Mouse (Mus musculus) forebrain, embryonic 14.5 days (tissue): Measurements from ENCODE around the gene 1810013L24Rik. TPM values are rescaled to one million over a fixed set of nuclear protein-coding genes. Genes with fewer than 3 reads are reported as not detected.

Experiments used
- ATAC-seq: fragments of 200-750 bp; cut with Nextera tagmentation; 2 replicates; pipeline ENCODE4 v1.8.0; 2017; ENCODE audit warnings: mild to moderate bottlenecking, moderate library complexity
- DNase-seq: peaks from one replicate; pipeline ENCODE4 v3.0.0-alpha.2; 2015; ENCODE audit warnings: low spot score
- H3K27ac ChIP-seq: fragments of 300-500 bp; sonication (generic); 2 replicates; pipeline ENCODE4 v1.5.1; 2014; ENCODE audit warnings: low read depth, mild to moderate bottlenecking, control low read depth, low read length, moderate library complexity
- H3K27me3 ChIP-seq: fragments of 300-500 bp; sonication (generic); replicated peaks from 2 replicates; pipeline ENCODE4 v1.6.1; 2014; ENCODE audit warnings: low read length, control low read depth, mixed read lengths; ENCODE audit not compliant: control insufficient read depth, insufficient read depth
- H3K36me3 ChIP-seq: fragments of 300-500 bp; sonication (generic); 2 replicates; pipeline ENCODE4 v1.6.1; 2014; ENCODE audit warnings: low read length, control low read depth; ENCODE audit not compliant: control insufficient read depth, insufficient read depth
- H3K4me1 ChIP-seq: fragments of 300-500 bp; sonication (generic); 2 replicates; pipeline ENCODE4 v1.6.1; 2014; ENCODE audit warnings: antibody characterized with exemption, low read length, control low read depth; ENCODE audit not compliant: control insufficient read depth, insufficient read depth
- H3K4me2 ChIP-seq: fragments of 300-500 bp; sonication (generic); 2 replicates; pipeline ENCODE4 v1.6.1; 2014; ENCODE audit warnings: mild to moderate bottlenecking, control low read depth, low read length
- H3K4me3 ChIP-seq: fragments of 300-500 bp; sonication (generic); 2 replicates; pipeline ENCODE4 v1.5.1; 2014; ENCODE audit warnings: low read depth, low read length, control low read depth
- H3K9ac ChIP-seq: fragments of 300-500 bp; sonication (generic); 2 replicates; pipeline ENCODE4 v1.6.1; 2014; ENCODE audit warnings: mild to moderate bottlenecking, low read length, control low read depth, moderate library complexity
- H3K9me3 ChIP-seq: fragments of 300-500 bp; sonication (generic); replicated peaks from 2 replicates; pipeline ENCODE4 v1.6.1; 2016; ENCODE audit warnings: low read length, control low read depth, mixed read lengths; ENCODE audit not compliant: control insufficient read depth
- WGBS: fragments of 180-500 bp; shearing (Covaris S2); extraction: QIAGEN DNeasy Blood & Tissue Kit; methylation state at CpG from one replicate; pipeline ENCODE4 v1.1.7; 2014; 5-methylcytosine and 5-hydroxymethylcytosine counted together
- polyA plus RNA-seq: library from polyadenylated mRNA; unstranded; fragments of >200 nt; fragmentation: Nextera tagmentation; extraction: Ambion mirVana; gene quantifications from 2 replicates; pipeline ENCODE4 v1.2.1, GENCODE M21; 2014

The 1810013L24Rik gene
- polyA plus RNA-seq, 1 experiment from 2014 or later: 19.6 TPM

DNA sequence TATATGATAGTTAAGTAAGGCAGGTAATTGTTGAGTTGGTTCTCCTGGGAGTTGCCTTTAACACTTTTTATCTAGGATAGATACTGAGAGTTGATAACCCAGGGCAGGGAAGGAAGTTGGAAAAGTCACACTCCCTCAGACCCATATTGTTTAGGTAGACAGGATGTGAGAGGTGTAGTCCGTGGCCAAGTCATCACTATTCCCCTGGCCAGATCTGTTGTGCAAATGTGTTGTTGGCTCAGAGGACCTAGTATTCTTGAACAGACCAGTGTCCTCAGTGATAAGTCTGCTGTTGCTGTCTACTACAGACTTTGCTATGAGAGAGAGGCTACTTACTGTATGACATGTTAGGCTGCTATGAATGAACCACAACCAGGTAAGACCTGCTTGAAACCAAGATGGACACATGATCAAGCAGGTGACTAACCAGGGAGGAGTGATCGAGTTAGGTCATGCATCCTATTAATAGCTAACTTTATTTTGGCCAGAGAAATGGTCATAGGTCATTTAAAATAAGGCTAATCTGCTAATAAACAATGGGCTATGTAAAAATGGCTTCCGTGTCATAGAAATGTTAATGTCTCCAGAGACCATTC, 13.8 kb downstream of the 1810013L24Rik start:
- no peaks in the 10 kb centered on the region for H3K27me3 ChIP-seq
- H3K4me3 ChIP-seq: no peak overlapping the region
- ATAC-seq: no peak
- no peaks in the 10 kb centered on the region for H3K4me1 ChIP-seq
- no peaks in the 10 kb centered on the region for H3K9me3 ChIP-seq
- no peak overlapping the region for H3K27ac ChIP-seq
- WGBS: 92% methylated on average over 3 of the region's 3 CpGs
- no peak overlapping the region for H3K4me2 ChIP-seq
- H3K36me3 ChIP-seq: peaks cover 47% of the 10 kb centered on the region
- no peak for DNase-seq
- no peak overlapping the region for H3K9ac ChIP-seq

DNA sequence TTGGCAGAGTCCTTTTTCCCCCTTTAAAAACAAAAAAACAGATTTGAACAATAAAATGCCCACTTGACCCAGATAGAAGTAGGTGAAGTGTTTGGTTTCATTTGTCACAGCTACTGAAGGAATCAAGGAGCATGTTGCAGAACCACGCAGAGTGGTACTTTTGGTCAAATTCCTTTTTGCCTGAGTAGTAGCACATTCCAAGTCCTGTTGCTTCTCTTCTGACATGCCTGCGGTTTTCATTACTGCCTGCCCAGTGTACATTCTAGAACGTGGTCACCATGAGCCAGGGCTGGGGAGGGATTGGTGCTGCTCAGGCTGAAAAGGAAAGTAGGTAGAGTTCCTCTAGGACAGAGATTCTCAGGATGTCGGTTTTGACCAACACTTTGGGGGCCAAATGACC, 16.1 kb downstream of the 1810013L24Rik start:
- H3K36me3 ChIP-seq: peaks cover 40% of the 10 kb centered on the region
- H3K27ac ChIP-seq: no peak overlapping the region
- WGBS: 86% methylated on average over 4 of the region's 4 CpGs
- no peaks in the 10 kb centered on the region for H3K4me1 ChIP-seq
- no peak overlapping the region for H3K4me3 ChIP-seq
- ATAC-seq (no peak), DNase-seq (no peak)
- H3K4me2 ChIP-seq: no peak overlapping the region
- no peak overlapping the region for H3K9ac ChIP-seq
- H3K9me3 ChIP-seq: no peaks in the 10 kb centered on the region
- H3K27me3 ChIP-seq: no peaks in the 10 kb centered on the region

DNA sequence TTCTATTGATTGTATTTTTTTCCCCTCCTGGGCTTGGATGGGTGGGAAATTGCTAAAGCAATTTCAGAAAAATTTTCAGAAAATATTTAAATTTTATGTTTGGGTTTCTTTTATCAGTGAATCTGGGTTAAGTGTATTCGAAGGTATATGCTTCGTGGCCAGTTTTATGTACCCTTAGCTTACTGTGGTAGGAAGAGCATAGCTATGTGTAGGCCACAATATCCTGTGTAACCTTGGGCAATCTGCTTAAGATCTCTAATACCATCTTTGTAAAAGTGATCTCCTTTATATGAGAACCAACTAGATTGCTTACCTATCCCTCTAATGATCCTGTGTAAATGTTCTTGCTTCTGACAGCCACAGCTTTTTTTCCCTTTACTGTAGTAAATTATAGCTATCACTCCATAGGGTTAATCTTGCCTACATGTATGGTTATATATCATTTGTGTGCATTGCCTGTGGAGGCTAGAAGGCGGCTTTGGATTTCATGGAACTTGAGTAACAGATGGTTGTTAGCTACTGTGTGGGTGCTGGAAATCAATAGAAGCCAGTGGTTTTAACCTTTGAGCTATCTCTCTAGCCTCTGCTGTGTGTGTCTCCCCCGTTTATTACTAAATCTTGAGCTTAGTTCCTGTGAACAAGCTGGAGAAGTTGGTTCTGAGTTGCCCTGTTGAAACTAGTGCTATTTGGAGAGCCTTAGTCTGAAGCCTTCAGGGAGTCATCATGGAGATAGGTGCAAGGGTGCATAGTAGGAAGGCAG, 18.6 kb downstream of the 1810013L24Rik start:
- no peak overlapping the region for H3K27ac ChIP-seq
- no peak for DNase-seq
- 96% methylated on average over 4 of the region's 4 CpGs for WGBS

DNA sequence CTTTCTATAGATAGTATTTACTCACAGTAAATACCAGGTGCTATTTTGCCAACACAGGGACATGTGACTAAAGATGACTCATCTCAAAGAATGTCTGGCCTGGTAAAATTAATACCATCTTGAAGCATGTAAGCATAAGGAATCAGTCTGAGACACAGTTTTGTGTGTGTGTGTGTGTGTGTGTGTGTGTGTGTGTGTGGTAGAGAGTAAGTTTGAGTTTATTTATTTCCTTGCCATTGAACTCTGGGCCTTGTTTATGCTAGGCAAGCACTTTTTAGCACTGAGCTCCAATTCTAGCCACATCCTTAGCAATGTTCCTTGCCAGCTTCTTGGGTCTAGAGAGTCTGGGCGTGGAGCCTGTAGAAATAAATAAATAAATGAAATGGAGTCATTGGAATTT, 20.0 kb downstream of the 1810013L24Rik start:
- Histone ChIP-seq H3K4me1 (no peaks in the 10 kb centered on the region), H3K4me3 (no peak overlapping the region), H3K9ac (no peak overlapping the region), H3K9me3 (no peaks in the 10 kb centered on the region), H3K4me2 (no peak overlapping the region), H3K27me3 (no peaks in the 10 kb centered on the region), H3K27ac (no peak overlapping the region), H3K36me3 (peaks cover 36% of the 10 kb centered on the region)
- WGBS: 93% methylated on average over 1 of the region's 1 CpGs
- no peak for ATAC-seq
- no peak for DNase-seq

More for the DNA sequence above, 18.6 kb downstream of the 1810013L24Rik start:
- Histone ChIP-seq H3K4me1 (no peaks in the 10 kb centered on the region), H3K36me3 (peaks cover 38% of the 10 kb centered on the region), H3K9ac (no peak overlapping the region), H3K27me3 (no peaks in the 10 kb centered on the region), H3K4me3 (no peak overlapping the region), H3K4me2 (no peak overlapping the region), H3K9me3 (no peaks in the 10 kb centered on the region)
- no peak for ATAC-seq

DNA sequence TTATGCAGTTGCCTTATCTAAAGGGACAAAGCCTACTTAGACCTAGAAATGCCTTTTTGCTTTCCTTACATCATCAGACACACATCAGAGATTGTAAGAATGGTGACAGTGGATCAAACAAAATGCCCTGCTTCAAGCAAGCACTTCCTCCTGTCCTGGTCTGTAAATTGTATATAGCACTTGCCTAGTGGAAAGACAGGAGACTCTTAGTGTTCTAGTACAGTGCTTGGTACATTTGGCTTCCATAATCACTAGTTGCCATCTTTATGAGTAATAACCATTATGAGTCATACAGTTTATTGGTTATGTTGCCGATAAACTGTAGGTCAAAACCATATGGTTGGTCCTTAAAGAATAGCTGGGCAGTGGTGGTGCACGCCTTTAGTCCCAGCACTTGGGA, 25.2 kb downstream of the 1810013L24Rik start:
- H3K9ac ChIP-seq: no peak overlapping the region
- no peak for ATAC-seq
- H3K4me1 ChIP-seq: no peaks in the 10 kb centered on the region
- H3K4me3 ChIP-seq: no peak overlapping the region
- no peak overlapping the region for H3K4me2 ChIP-seq
- H3K27me3 ChIP-seq: no peaks in the 10 kb centered on the region
- H3K36me3 ChIP-seq: peaks cover 55% of the 10 kb centered on the region
- WGBS: 97% methylated on average over 2 of the region's 2 CpGs
- H3K27ac ChIP-seq: no peak overlapping the region
- H3K9me3 ChIP-seq: no peaks in the 10 kb centered on the region
- no peak for DNase-seq

DNA sequence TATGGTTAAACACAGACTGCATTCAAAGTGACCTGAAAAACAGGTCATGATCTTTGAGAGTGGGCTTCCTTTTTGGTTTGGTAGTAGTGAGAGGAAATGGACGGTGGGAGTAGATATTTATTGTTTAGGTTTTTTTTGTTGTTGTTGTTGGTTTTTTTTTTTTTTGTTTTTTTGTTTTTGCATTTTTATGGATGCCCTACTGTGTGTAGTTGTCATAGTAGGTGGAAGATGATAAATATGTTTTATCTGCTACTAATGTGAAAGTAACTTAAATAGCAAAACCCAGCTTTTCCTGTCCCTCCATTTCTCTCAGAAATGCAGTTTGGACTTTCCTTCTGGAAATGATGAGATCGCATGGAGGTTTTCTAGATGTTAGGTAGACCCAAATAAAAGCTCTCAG, 26.9 kb downstream of the 1810013L24Rik start:
- no peak overlapping the region for H3K4me3 ChIP-seq
- H3K4me1 ChIP-seq: no peaks in the 10 kb centered on the region
- DNase-seq (no peak), ATAC-seq (no peak)
- H3K27me3 ChIP-seq: no peaks in the 10 kb centered on the region
- H3K9ac ChIP-seq: no peak overlapping the region
- no peak overlapping the region for H3K27ac ChIP-seq
- peaks cover 57% of the 10 kb centered on the region for H3K36me3 ChIP-seq
- no peak overlapping the region for H3K4me2 ChIP-seq
- no peaks in the 10 kb centered on the region for H3K9me3 ChIP-seq
- 92% methylated on average over 2 of the region's 2 CpGs for WGBS

DNA sequence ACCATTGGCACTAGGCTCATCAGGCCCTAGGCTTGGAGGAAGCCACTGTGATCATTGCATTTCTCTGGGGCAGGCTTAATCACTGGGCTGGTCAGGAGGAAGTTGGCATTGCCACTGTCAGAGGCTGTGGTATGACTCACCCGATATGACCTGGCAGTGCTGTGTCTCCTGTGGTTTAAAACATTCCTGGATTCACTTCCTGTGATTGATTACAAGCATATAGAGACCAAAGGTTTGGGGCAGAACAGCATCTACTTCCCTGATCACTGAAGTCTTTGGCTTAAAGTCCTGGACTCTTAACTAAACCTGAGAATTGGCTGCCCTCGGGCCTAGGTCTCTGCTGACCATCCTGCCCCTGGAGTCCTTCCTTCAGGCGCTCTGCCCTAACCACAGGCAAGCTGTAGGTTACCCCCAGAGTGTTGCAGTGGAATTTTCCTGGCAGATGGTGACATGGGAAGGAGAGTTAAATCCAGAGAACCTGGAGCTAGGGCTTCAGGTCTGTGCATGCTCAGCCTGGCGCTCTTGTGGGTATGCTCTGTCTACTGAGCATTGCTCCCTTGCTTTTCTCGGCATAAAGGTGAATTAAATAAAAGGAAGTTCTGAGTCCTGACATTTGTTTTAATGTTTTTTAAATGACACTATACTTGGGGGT, 32.6 kb downstream of the 1810013L24Rik start:
- H3K4me2 ChIP-seq: no peak overlapping the region
- H3K36me3 ChIP-seq: peaks cover 28% of the 10 kb centered on the region
- WGBS: 96% methylated on average over 5 of the region's 5 CpGs
- no peaks in the 10 kb centered on the region for H3K9me3 ChIP-seq
- no peak overlapping the region for H3K27ac ChIP-seq
- DNase-seq: no peak
- no peak overlapping the region for H3K9ac ChIP-seq
- H3K27me3 ChIP-seq: no peaks in the 10 kb centered on the region
- H3K4me1 ChIP-seq: no peaks in the 10 kb centered on the region
- H3K4me3 ChIP-seq: no peak overlapping the region
- no peak for ATAC-seq

DNA sequence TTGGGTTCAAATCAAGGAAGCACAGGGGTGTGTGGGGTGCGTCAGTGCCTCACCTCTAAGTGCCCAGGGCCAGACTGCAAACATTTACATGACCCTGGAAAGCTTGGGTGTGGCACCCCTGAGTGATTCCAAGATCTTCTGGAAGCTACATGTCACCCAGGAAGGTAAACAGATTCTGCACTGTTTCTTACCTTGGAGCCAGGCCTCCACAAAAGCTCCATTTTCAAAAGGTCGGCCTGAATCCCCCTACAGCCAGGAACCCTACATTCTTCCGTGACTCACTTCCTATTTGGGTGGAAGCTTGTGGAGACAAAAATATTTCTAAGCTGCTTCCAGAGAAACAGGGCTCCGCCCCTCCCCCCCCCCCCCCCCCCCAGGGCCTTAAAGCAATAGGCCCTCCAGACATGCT, 34.3 kb downstream of the 1810013L24Rik start:
- H3K4me2 ChIP-seq: no peak overlapping the region
- H3K27me3 ChIP-seq: no peaks in the 10 kb centered on the region
- no peak for ATAC-seq
- no peaks in the 10 kb centered on the region for H3K4me1 ChIP-seq
- H3K9me3 ChIP-seq: no peaks in the 10 kb centered on the region
- WGBS: 74% methylated on average over 3 of the region's 4 CpGs
- no peak overlapping the region for H3K4me3 ChIP-seq
- no peak overlapping the region for H3K9ac ChIP-seq
- H3K27ac ChIP-seq: no peak overlapping the region
- no peak for DNase-seq
- peaks cover 18% of the 10 kb centered on the region for H3K36me3 ChIP-seq

DNA sequence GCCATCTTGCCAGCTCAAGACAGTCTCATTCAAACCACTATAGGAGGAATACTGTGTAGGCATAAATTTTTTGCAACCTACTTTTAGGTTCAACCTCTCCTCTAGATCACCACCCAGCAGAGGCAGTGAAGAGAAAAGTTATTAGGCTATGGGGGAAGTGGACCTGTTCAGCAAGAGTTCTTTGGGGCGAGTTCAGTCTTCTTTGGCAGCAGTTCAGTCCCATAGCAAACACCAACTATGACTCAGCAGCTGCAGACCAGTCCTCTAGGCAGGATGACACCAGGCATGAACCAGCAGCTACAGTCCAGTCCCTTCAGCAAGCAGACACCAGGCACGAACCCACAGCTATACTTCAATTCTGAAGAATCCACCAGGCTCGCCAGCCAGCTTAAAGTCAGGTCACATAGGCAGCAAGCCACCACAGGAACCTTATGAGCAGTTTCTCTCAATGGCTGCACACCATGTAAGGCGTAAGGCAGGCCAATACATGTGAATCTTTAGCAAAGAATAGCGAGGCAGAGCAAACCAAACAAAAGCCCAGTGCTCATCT, 37.6 kb downstream of the 1810013L24Rik start:
- no peak for ATAC-seq
- WGBS: 87% methylated on average over 5 of the region's 5 CpGs

More for the DNA sequence above, 37.6 kb downstream of the 1810013L24Rik start:
- Histone ChIP-seq H3K27ac (no peak overlapping the region), H3K9me3 (no peaks in the 10 kb centered on the region), H3K4me2 (no peak overlapping the region), H3K4me1 (no peaks in the 10 kb centered on the region), H3K9ac (no peak overlapping the region), H3K27me3 (no peaks in the 10 kb centered on the region), H3K36me3 (peaks cover 2% of the 10 kb centered on the region; the same call in 1 of the 2 replicates), H3K4me3 (no peak overlapping the region)
- no peak for DNase-seq
